Mouse (Mus musculus) kidney, postnatal 36 days (tissue): ENCODE results near the gene Eif3l.
A peak's percentile ranks its signal among the peaks of the same experiment; 100 is the strongest.

Experiments
- DNase-seq, 2 experiments: peaks; one replicate each; pipeline ENCODE4 v3.0.0; 2021 to 2022; ENCODE audit warnings: mixed read lengths in 2 of 2

Gene Eif3l

GRCm38 (mm10) chr15:79124331-79124875 is 49.4 kb downstream of the Eif3l start:
- DNase-seq: no peak

GRCm38 (mm10) chr15:79126217-79126932 is 51.4 kb downstream of the Eif3l start:
- DNase-seq: peak; percentile 54 to 80

- DNase-seq: no peak
Measured at GRCm38 (mm10) chr15:79127101-79127500, 52.1 kb downstream of the Eif3l start.

GRCm38 (mm10) chr15:79128208-79128607 is 53.2 kb downstream of the Eif3l start:
- DNase-seq: peak in 1 of 2 experiments; percentile 40

GRCm38 (mm10) chr15:79129311-79129710 is 54.3 kb downstream of the Eif3l start:
- peak in 1 of 2 experiments; percentile 45 for DNase-seq

- DNase-seq: peak; percentile 73 to 81
Measured at GRCm38 (mm10) chr15:79130782-79131181, 55.8 kb downstream of the Eif3l start.

- peak; percentile 92 to 96 for DNase-seq
Measured at GRCm38 (mm10) chr15:79131442-79131841, 56.5 kb downstream of the Eif3l start.

- peak; percentile 49 for DNase-seq
Measured at GRCm38 (mm10) chr15:79133191-79133661, 58.2 kb downstream of the Eif3l start.

GRCm38 (mm10) chr15:79134496-79135270 is 59.7 kb downstream of the Eif3l start:
- peak in 1 of 2 experiments; percentile 33 for DNase-seq

GRCm38 (mm10) chr15:79135332-79135731 is 60.4 kb downstream of the Eif3l start:
- no peak for DNase-seq

GRCm38 (mm10) chr15:79135783-79136575 is 61.0 kb downstream of the Eif3l start:
- DNase-seq: peak; percentile 42 to 51

GRCm38 (mm10) chr15:79139640-79140039 is 64.7 kb downstream of the Eif3l start:
- no peak for DNase-seq

- peak; percentile 95 to 97 for DNase-seq
Measured at GRCm38 (mm10) chr15:79140866-79141565, 66.0 kb downstream of the Eif3l start, which contains the start of the genes Polr2f and 1700088E04Rik. Polr2f (plus strand) TSS chr15:79141009. 1700088E04Rik (minus strand) TSS chr15:79141253.

- DNase-seq: no peak
Measured at GRCm38 (mm10) chr15:79141566-79141917, 66.6 kb downstream of the Eif3l start.

GRCm38 (mm10) chr15:79143316-79143715 is 68.3 kb downstream of the Eif3l start:
- DNase-seq: no peak
